Mouse (Mus musculus) CD8-positive naive resting alpha-beta T cell, adult 2 months (primary cell): ENCODE data around the gene Zfp354c.

Source experiments
- DNase-seq, 2 experiments: peaks; one replicate each; pipeline ENCODE4 v3.0.0; 2022; ENCODE audit warnings: low read depth in 2 of 2, low spot score in 2 of 2

The Zfp354c gene

GRCm38 (mm10) chr11:50827010-50827953 is at the start of gene Zfp354c:
Gene Zfp354c (minus strand): TSS chr11:50827724.
- DNase-seq, result peak; percentile 73 to 80

- no peak for DNase-seq
Observed at GRCm38 (mm10) chr11:50850989-50851601, 23.6 kb upstream of the Zfp354c start.

- DNase-seq, result no peak
Observed at GRCm38 (mm10) chr11:50850177-50850735, 22.7 kb upstream of the Zfp354c start, which contains the start of gene Grm6. Gene Grm6 (plus strand): TSS chr11:50850685.

GRCm38 (mm10) chr11:50849310-50849709 is 21.8 kb upstream of the Zfp354c start:
- DNase-seq, result no peak

- no peak for DNase-seq
Observed at GRCm38 (mm10) chr11:50848520-50849137, 21.1 kb upstream of the Zfp354c start.

- no peak for DNase-seq
Observed at GRCm38 (mm10) chr11:50847047-50847446, 19.5 kb upstream of the Zfp354c start.

- DNase-seq, result no peak
Observed at GRCm38 (mm10) chr11:50845951-50846350, 18.4 kb upstream of the Zfp354c start.

GRCm38 (mm10) chr11:50841023-50841735 is 13.7 kb upstream of the Zfp354c start, which contains the start of gene Zfp879:
Gene Zfp879 (minus strand): TSS chr11:50841552.
- DNase-seq, result peak; percentile 81 to 86

GRCm38 (mm10) chr11:50835727-50836126 is 8.2 kb upstream of the Zfp354c start:
- DNase-seq, result peak; percentile 62 to 77

GRCm38 (mm10) chr11:50826214-50826613 is 1.3 kb downstream of the Zfp354c start:
- no peak for DNase-seq

- no peak for DNase-seq
Observed at GRCm38 (mm10) chr11:50814233-50814632, 13.3 kb downstream of the Zfp354c start.

GRCm38 (mm10) chr11:50798836-50799235 is 28.7 kb downstream of the Zfp354c start:
- DNase-seq, result peak; percentile 6 to 12

GRCm38 (mm10) chr11:50797674-50798073 is 29.9 kb downstream of the Zfp354c start:
- no peak for DNase-seq

GRCm38 (mm10) chr11:50771006-50771405 is 56.5 kb downstream of the Zfp354c start:
- no peak for DNase-seq

GRCm38 (mm10) chr11:50768995-50769749 is 58.4 kb downstream of the Zfp354c start:
- DNase-seq, result peak; percentile 49 to 59

GRCm38 (mm10) chr11:50767039-50767438 is 60.5 kb downstream of the Zfp354c start:
- DNase-seq, result peak in 1 of 2 experiments; percentile 30

GRCm38 (mm10) chr11:50766461-50766860 is 61.1 kb downstream of the Zfp354c start:
- DNase-seq, result no peak
